Mouse (Mus musculus): Measurements from ENCODE around the gene Dnmt3l. TPM values are rescaled to one million over a fixed set of nuclear protein-coding genes. Genes with fewer than 3 reads are reported as not detected.
A peak's percentile ranks its signal among the peaks of the same experiment; 100 is the strongest.
"Not testable (repeated sequence)": the region's sequence is repeated elsewhere in the genome, so short reads cannot be mapped to it uniquely, and the experiment has no call there.

Gene Dnmt3l
- total and polyA plus RNA-seq, 2 experiments from 2014 or later, result not detected

GRCm38 (mm10) chr10:78012661-78013495, 28.9 kb upstream of the Dnmt3l start:
- Histone ChIP-seq H3K27me3 (ENCODE audit: insufficient read depth, low read length) (no peaks in the 10 kb centered on the region), H3K9ac (no peak overlapping the region), H3K9me3 (ENCODE audit: low read length) (no peaks in the 10 kb centered on the region), H3K36me3 (ENCODE audit: insufficient read depth) (no peaks in the 10 kb centered on the region), H3K4me3 (ENCODE audit: low read depth, low read length) (no peak overlapping the region), H3K4me2 (ENCODE audit: low read depth) (no peak overlapping the region), H3K4me1 (ENCODE audit: insufficient read depth) (peaks cover 10% of the 10 kb centered on the region; the same call in 1 of the 2 replicates), H3K27ac (ENCODE audit: low read depth, low read length) (no peak overlapping the region)
- TF ChIP-seq CTCF (IDR thresholded peaks at IDR 0.05; ENCODE audit: low read depth), result no peak
- DNase-seq (no peak), ATAC-seq (no peak)
- WGBS, result 91% methylated on average over 18 of the region's 18 CpGs

- TF ChIP-seq CTCF (IDR thresholded peaks at IDR 0.05; ENCODE audit: low read depth), result no peak
- Histone ChIP-seq H3K4me2 (ENCODE audit: low read depth) (no peak overlapping the region), H3K36me3 (ENCODE audit: insufficient read depth) (no peaks in the 10 kb centered on the region), H3K27me3 (ENCODE audit: insufficient read depth, low read length) (no peaks in the 10 kb centered on the region), H3K4me1 (ENCODE audit: insufficient read depth) (no peaks in the 10 kb centered on the region), H3K9ac (no peak overlapping the region), H3K4me3 (ENCODE audit: low read depth, low read length) (no peak overlapping the region), H3K9me3 (ENCODE audit: low read length) (no peaks in the 10 kb centered on the region), H3K27ac (ENCODE audit: low read depth, low read length) (no peak overlapping the region)
- WGBS, result 92% methylated on average over 1 of the region's 1 CpGs
- DNase-seq (no peak), ATAC-seq (no peak)
Measured at GRCm38 (mm10) chr10:78015489-78015888, 26.3 kb upstream of the Dnmt3l start.

- DNase-seq (no peak), ATAC-seq (no peak)
- no peak overlapping the region for H3K27ac ChIP-seq (ENCODE audit: low read depth, low read length)
- H3K27me3 ChIP-seq (ENCODE audit: insufficient read depth, low read length), result no peaks in the 10 kb centered on the region
- H3K36me3 ChIP-seq (ENCODE audit: insufficient read depth), result no peaks in the 10 kb centered on the region
- TF ChIP-seq CTCF (IDR thresholded peaks at IDR 0.05; ENCODE audit: low read depth), result no peak
- H3K9ac ChIP-seq, result no peak overlapping the region
- no peak overlapping the region for H3K4me2 ChIP-seq (ENCODE audit: low read depth)
- H3K4me3 ChIP-seq (ENCODE audit: low read depth, low read length), result no peak overlapping the region
- no peaks in the 10 kb centered on the region for H3K9me3 ChIP-seq (ENCODE audit: low read length)
- 55% methylated on average over 5 of the region's 5 CpGs for WGBS
- no peaks in the 10 kb centered on the region for H3K4me1 ChIP-seq (ENCODE audit: insufficient read depth)
Measured at GRCm38 (mm10) chr10:78016366-78016765, 25.4 kb upstream of the Dnmt3l start.

- ATAC-seq, result peak; percentile 96
- no peaks in the 10 kb centered on the region for H3K4me1 ChIP-seq (ENCODE audit: insufficient read depth)
- H3K27ac ChIP-seq (ENCODE audit: low read depth, low read length), result no peak overlapping the region
- peak overlapping the region; percentile 48 for H3K4me2 ChIP-seq (ENCODE audit: low read depth)
- DNase-seq, result peak; percentile 92
- 0 out of 2 replicates have a peak overlapping the region, but pooled peaks have one; percentile 32 for H3K9ac ChIP-seq
- TF ChIP-seq CTCF (IDR thresholded peaks at IDR 0.05; ENCODE audit: low read depth), result peak; percentile 97
- no peaks in the 10 kb centered on the region for H3K27me3 ChIP-seq (ENCODE audit: insufficient read depth, low read length)
- peak overlapping the region; percentile 29 for H3K4me3 ChIP-seq (ENCODE audit: low read depth, low read length)
- 16% methylated on average over 19 of the region's 19 CpGs for WGBS
- H3K9me3 ChIP-seq (ENCODE audit: low read length), result no peaks in the 10 kb centered on the region
- H3K36me3 ChIP-seq (ENCODE audit: insufficient read depth), result no peaks in the 10 kb centered on the region
Measured at GRCm38 (mm10) chr10:78018797-78019203, 22.9 kb upstream of the Dnmt3l start.

GRCm38 (mm10) chr10:78019291-78019690, 22.5 kb upstream of the Dnmt3l start:
- DNase-seq (no peak), ATAC-seq (no peak)
- Histone ChIP-seq H3K36me3 (ENCODE audit: insufficient read depth) (no peaks in the 10 kb centered on the region), H3K9me3 (ENCODE audit: low read length) (no peaks in the 10 kb centered on the region), H3K4me1 (ENCODE audit: insufficient read depth) (no peaks in the 10 kb centered on the region), H3K27ac (ENCODE audit: low read depth, low read length) (no peak overlapping the region), H3K27me3 (ENCODE audit: insufficient read depth, low read length) (no peaks in the 10 kb centered on the region), H3K4me3 (ENCODE audit: low read depth, low read length) (no peak overlapping the region), H3K9ac (no peak overlapping the region), H3K4me2 (ENCODE audit: low read depth) (no peak overlapping the region)
- TF ChIP-seq CTCF (IDR thresholded peaks at IDR 0.05; ENCODE audit: low read depth), result no peak
- 72% methylated on average over 4 of the region's 4 CpGs for WGBS

GRCm38 (mm10) chr10:78019984-78020383, 21.8 kb upstream of the Dnmt3l start:
- not testable (repeated sequence) for H3K27me3 ChIP-seq (ENCODE audit: insufficient read depth, low read length); H3K4me2 ChIP-seq (ENCODE audit: low read depth); DNase-seq; H3K36me3 ChIP-seq (ENCODE audit: insufficient read depth); H3K4me3 ChIP-seq (ENCODE audit: low read depth, low read length); ATAC-seq; H3K4me1 ChIP-seq (ENCODE audit: insufficient read depth); H3K9ac ChIP-seq; H3K27ac ChIP-seq (ENCODE audit: low read depth, low read length); H3K9me3 ChIP-seq (ENCODE audit: low read length)
- 92% methylated on average over 6 of the region's 11 CpGs for WGBS

GRCm38 (mm10) chr10:78025453-78025852, 16.3 kb upstream of the Dnmt3l start:
- not testable (repeated sequence) for H3K4me3 ChIP-seq (ENCODE audit: low read depth, low read length); H3K4me2 ChIP-seq (ENCODE audit: low read depth); DNase-seq; H3K9ac ChIP-seq; ATAC-seq; H3K36me3 ChIP-seq (ENCODE audit: insufficient read depth); H3K4me1 ChIP-seq (ENCODE audit: insufficient read depth); H3K27me3 ChIP-seq (ENCODE audit: insufficient read depth, low read length); H3K9me3 ChIP-seq (ENCODE audit: low read length); H3K27ac ChIP-seq (ENCODE audit: low read depth, low read length)
- 60% methylated on average over 6 of the region's 8 CpGs for WGBS
- TF ChIP-seq CTCF (IDR thresholded peaks at IDR 0.05; ENCODE audit: low read depth), result peak; percentile 43
